Mouse (Mus musculus) A20 (cell line): ENCODE measurements at regions not wholly inside any gene's neighbourhood (a gene's known extent, or its start where the extent isn't known, plus 50 kb on each side); places are given as distances from the start of the nearest gene placed in this dataset.

ENCODE experiments used
- DNase-seq: peaks from one replicate; pipeline ENCODE4 v3.0.0-alpha.2; 2011; ENCODE audit warnings: low read depth, low spot score

GRCm38 (mm10) chr10:84024901-84025300 lies 302.2 kb downstream of the 1500009L16Rik start:
- no peak for DNase-seq

GRCm38 (mm10) chr10:84026798-84027197 lies 304.1 kb downstream of the 1500009L16Rik start:
- DNase-seq, result no peak

- peak; percentile 16 for DNase-seq
Observed at GRCm38 (mm10) chr10:84036131-84036877, 313.6 kb downstream of the 1500009L16Rik start.

- no peak for DNase-seq
Observed at GRCm38 (mm10) chr10:84048706-84049105, 326.0 kb downstream of the 1500009L16Rik start.

- DNase-seq, result no peak
Observed at GRCm38 (mm10) chr10:84052696-84053095, 330.0 kb downstream of the 1500009L16Rik start.

GRCm38 (mm10) chr10:84054551-84055336 lies 332.1 kb downstream of the 1500009L16Rik start:
- DNase-seq, result no peak

- DNase-seq, result no peak
Observed at GRCm38 (mm10) chr10:84055402-84056167, 332.9 kb downstream of the 1500009L16Rik start.

- DNase-seq, result no peak
Observed at GRCm38 (mm10) chr10:84056323-84057169, 333.9 kb downstream of the 1500009L16Rik start.

GRCm38 (mm10) chr10:84058301-84058700 lies 335.6 kb downstream of the 1500009L16Rik start:
- DNase-seq, result no peak

- no peak for DNase-seq
Observed at GRCm38 (mm10) chr10:84059646-84060491, 337.2 kb downstream of the 1500009L16Rik start.

- DNase-seq, result no peak
Observed at GRCm38 (mm10) chr10:84060492-84061218, 338.0 kb downstream of the 1500009L16Rik start.

- no peak for DNase-seq
Observed at GRCm38 (mm10) chr10:84067052-84067650, 344.5 kb downstream of the 1500009L16Rik start.

GRCm38 (mm10) chr10:84069806-84070205 lies 347.1 kb downstream of the 1500009L16Rik start:
- no peak for DNase-seq

- DNase-seq, result no peak
Observed at GRCm38 (mm10) chr10:84072866-84073483, 350.3 kb downstream of the 1500009L16Rik start.

- DNase-seq, result no peak
Observed at GRCm38 (mm10) chr10:84075581-84075980, 352.9 kb downstream of the 1500009L16Rik start.

- no peak for DNase-seq
Observed at GRCm38 (mm10) chr10:84080236-84080635, 357.6 kb downstream of the 1500009L16Rik start.

- no peak for DNase-seq
Observed at GRCm38 (mm10) chr10:84081673-84082072, 358.7 kb downstream of the Nuak1 start.

- no peak for DNase-seq
Observed at GRCm38 (mm10) chr10:84087528-84087927, 352.9 kb downstream of the Nuak1 start.

GRCm38 (mm10) chr10:84087929-84088328 lies 352.5 kb downstream of the Nuak1 start:
- DNase-seq, result peak; percentile 82
